Mouse (Mus musculus) intestine, embryonic 14.5 days (tissue): ENCODE data around the gene Adamts15. TPM values are rescaled to one million over a fixed set of nuclear protein-coding genes. Genes with fewer than 3 reads are reported as not detected.

Experiments
- ATAC-seq: fragments of 200-750 bp; cut with Nextera tagmentation; replicated peaks from 2 replicates; pipeline ENCODE4 v1.8.0; 2017; ENCODE audit warnings: low read depth, moderate number of reproducible peaks, moderate TSS enrichment, moderate library complexity; ENCODE audit not compliant: low FRiP score, low TSS enrichment
- DNase-seq: peaks from one replicate; pipeline ENCODE4 v3.0.0-alpha.2; 2018; ENCODE audit warnings: low spot score
- H3K27ac ChIP-seq: fragments of 300-500 bp; sonication (generic); 2 replicates; pipeline ENCODE4 v1.5.1; 2014; ENCODE audit warnings: low read depth, mild to moderate bottlenecking, control low read depth
- H3K27me3 ChIP-seq: fragments of 300-500 bp; sonication (generic); replicated peaks from 2 replicates; pipeline ENCODE4 v1.6.1; 2014; ENCODE audit warnings: low read length, control low read depth; ENCODE audit not compliant: control insufficient read depth, insufficient read depth
- H3K36me3 ChIP-seq: fragments of 300-500 bp; sonication (generic); 2 replicates; pipeline ENCODE4 v1.6.1; 2014; ENCODE audit warnings: low read length, control low read depth; ENCODE audit not compliant: control insufficient read depth, insufficient read depth
- H3K4me1 ChIP-seq: fragments of 300-500 bp; sonication (generic); replicated peaks from 2 replicates; pipeline ENCODE4 v1.6.1; 2014; ENCODE audit warnings: low read length, control low read depth, mixed read lengths; ENCODE audit not compliant: control insufficient read depth, insufficient read depth
- H3K4me2 ChIP-seq: fragments of 300-500 bp; sonication (generic); 2 replicates; pipeline ENCODE4 v1.6.1; 2014; ENCODE audit warnings: low read length
- H3K4me3 ChIP-seq: fragments of 300-500 bp; sonication (generic); 2 replicates; pipeline ENCODE4 v1.5.1; 2014; ENCODE audit warnings: low read depth, low read length, control low read depth, mixed read lengths
- H3K9ac ChIP-seq: fragments of 300-500 bp; sonication (generic); 2 replicates; pipeline ENCODE4 v1.6.1; 2014; ENCODE audit warnings: mild to moderate bottlenecking, low read length
- H3K9me3 ChIP-seq: fragments of 300-500 bp; sonication (generic); 2 replicates; pipeline ENCODE4 v1.6.1; 2016; ENCODE audit warnings: low read length, control low read depth; ENCODE audit not compliant: control insufficient read depth
- WGBS: fragments of 180-500 bp; shearing (Covaris S2); extraction: QIAGEN DNeasy Blood & Tissue Kit; methylation state at CpG from one replicate; pipeline ENCODE4 v1.1.7; 2014; 5-methylcytosine and 5-hydroxymethylcytosine counted together
- polyA plus RNA-seq: library from polyadenylated mRNA; unstranded; fragments of >200 nt; fragmentation: Nextera tagmentation; extraction: Ambion mirVana; gene quantifications from 2 replicates; pipeline ENCODE4 v1.2.1, GENCODE M21; 2014

Adamts15 gene
- polyA plus RNA-seq, 1 experiment from 2014 or later, result 7.3 TPM

DNA sequence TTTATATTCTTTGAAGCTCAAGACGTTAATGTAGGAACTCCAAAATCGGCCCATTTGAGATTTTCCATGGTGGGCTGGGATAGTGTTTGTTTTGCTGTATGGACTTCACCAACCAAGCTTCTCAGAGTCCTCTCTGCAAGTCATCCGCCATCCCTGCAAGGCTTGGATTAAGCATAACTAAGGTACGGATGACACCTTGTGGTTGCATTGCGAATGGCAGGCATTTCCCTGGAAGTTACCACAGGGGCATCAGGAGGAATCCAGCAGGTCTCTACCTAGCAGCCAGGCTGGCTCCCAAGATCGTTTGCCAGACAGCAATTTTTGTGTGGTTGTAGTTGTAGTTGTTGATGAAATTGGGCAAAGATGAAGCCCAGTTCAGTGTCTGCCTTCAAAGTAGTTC, 18.1 kb upstream of the Adamts15 start:
- Histone ChIP-seq H3K27me3 (peaks cover 42% of the 10 kb centered on the region), H3K4me2 (no peak overlapping the region), H3K4me3 (no peak overlapping the region), H3K9me3 (no peaks in the 10 kb centered on the region), H3K4me1 (no peaks in the 10 kb centered on the region), H3K36me3 (no peaks in the 10 kb centered on the region), H3K9ac (no peak overlapping the region), H3K27ac (no peak overlapping the region)
- 4% methylated on average over 6 of the region's 6 CpGs for WGBS
- ATAC-seq, result 0 out of 2 replicates have a peak, but pooled peaks have one; percentile 29
- peak; percentile 99 for DNase-seq

DNA sequence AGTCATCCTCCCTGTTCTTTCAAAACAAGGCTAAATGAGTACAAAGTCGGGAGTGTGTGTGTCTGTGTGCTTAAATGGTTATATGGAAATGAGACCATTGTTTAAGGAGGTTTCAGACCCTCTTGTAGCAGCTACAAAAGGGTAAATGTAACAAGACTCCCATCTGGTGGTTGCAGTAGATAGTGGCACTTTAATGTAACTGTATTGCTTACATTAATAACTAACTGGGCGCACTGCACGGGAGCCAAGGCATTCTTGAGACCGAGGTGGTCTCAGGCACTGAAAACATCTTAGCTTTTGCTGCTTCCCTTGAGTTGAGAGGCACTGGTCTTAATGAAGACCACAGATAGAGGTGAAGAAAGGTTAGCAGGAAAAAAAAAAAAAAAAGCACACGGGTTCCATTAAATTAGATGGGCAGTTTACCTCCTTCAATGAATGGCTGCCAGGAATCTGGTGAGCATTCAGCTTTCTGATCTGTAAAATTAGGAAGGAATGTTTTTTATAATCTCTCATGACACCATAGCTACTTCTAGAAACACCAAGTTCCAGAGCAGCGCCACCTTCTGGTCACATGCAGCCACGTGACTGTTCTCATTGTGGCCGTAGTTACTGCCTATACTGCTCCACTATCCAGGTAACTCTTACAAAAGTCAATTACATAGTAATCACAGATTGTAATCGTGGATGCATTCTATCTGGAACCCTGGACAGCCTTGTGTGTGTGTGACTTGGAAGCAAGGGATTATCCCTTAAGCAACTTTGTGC, 14.6 kb upstream of the Adamts15 start:
- Histone ChIP-seq H3K9me3 (no peaks in the 10 kb centered on the region), H3K4me3 (no peak overlapping the region), H3K9ac (no peak overlapping the region), H3K36me3 (no peaks in the 10 kb centered on the region), H3K4me2 (peak overlapping the region; percentile 23; the same call in 1 of the 2 replicates), H3K27ac (no peak overlapping the region), H3K27me3 (peaks cover 19% of the 10 kb centered on the region), H3K4me1 (no peaks in the 10 kb centered on the region)
- ATAC-seq (0 out of 2 replicates have a peak, but pooled peaks have one; percentile 30), DNase-seq (peak; percentile 69)
- 40% methylated on average over 9 of the region's 9 CpGs for WGBS

DNA sequence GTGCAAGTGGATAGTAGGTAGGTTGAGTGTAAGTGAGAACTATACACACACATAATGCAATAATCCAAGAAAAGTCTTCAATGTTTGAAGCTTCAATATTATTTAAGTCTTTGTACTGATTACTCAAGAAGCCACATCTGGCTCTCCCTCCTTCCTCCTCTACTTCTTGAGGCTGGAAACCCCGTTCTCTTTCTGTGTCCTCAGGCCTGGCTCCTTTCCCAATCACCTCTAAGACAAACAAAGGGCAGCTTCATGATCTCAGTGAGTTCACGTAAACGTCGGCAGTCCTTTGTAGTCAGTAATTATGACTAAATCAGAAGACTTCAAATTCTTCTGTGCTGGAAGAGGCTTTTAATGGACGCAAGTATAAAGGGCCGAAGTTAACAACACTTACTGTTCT, 12.6 kb upstream of the Adamts15 start:
- no peaks in the 10 kb centered on the region for H3K4me1 ChIP-seq
- no peak overlapping the region for H3K27ac ChIP-seq
- no peak overlapping the region for H3K9ac ChIP-seq
- no peaks in the 10 kb centered on the region for H3K9me3 ChIP-seq
- no peaks in the 10 kb centered on the region for H3K36me3 ChIP-seq
- no peak overlapping the region for H3K4me3 ChIP-seq
- H3K27me3 ChIP-seq, result 0 out of 2 replicates have a peak, but pooled peaks cover 4% of the 10 kb centered on the region
- DNase-seq, result no peak
- 39% methylated on average over 6 of the region's 6 CpGs for WGBS
- ATAC-seq, result no peak
- H3K4me2 ChIP-seq, result no peak overlapping the region

DNA sequence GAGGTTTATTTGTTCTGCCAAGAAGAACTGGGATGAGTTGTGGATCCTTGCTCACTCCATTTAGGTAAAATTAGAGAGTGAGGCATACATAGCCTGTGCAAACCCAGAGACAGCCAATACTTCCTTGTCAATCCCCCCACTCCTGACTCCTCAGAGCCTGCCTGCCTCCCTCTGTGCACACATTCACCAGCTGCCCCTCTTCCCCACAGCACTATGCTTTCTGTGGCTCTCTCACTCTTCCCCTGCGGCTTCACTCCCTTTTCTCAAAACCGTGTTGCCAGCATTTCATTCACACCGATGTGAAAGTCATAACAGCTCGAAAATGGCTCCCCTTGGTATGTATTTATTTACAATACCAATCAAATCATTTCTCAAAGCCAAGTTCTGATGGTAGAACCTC, 10.1 kb upstream of the Adamts15 start:
- ATAC-seq, result no peak

DNA sequence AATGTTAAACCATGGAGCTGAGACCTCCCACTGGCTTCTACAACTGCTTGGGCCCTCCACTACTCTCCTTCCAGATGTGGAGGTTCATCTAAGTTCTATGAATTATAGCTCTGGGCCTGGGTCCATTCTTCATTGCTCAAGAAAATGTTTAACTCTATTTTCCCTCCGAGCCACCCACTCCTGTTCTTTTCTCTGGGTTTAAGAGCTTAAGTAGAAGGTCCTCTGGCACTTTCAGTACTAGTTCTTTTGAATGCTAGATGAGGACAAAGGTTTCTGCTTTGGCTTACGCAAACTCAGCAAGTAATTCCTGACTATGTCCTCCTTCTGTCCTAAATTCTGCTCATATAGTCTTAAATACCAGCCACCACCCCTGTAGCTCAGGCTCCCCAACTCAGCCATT, 6.5 kb upstream of the Adamts15 start:
- Histone ChIP-seq H3K4me3 (no peak overlapping the region), H3K4me2 (no peak overlapping the region), H3K4me1 (no peaks in the 10 kb centered on the region), H3K9ac (no peak overlapping the region), H3K27me3 (no peaks in the 10 kb centered on the region), H3K36me3 (no peaks in the 10 kb centered on the region), H3K9me3 (no peaks in the 10 kb centered on the region), H3K27ac (no peak overlapping the region)
- no peak for DNase-seq
- WGBS, result 86% methylated on average over 2 of the region's 2 CpGs
- ATAC-seq, result no peak

More for the DNA sequence above, 10.1 kb upstream of the Adamts15 start:
- Histone ChIP-seq H3K4me2 (no peak overlapping the region), H3K4me3 (no peak overlapping the region), H3K9me3 (no peaks in the 10 kb centered on the region), H3K27me3 (no peaks in the 10 kb centered on the region), H3K9ac (no peak overlapping the region), H3K4me1 (no peaks in the 10 kb centered on the region), H3K27ac (no peak overlapping the region), H3K36me3 (no peaks in the 10 kb centered on the region)
- WGBS, result 65% methylated on average over 4 of the region's 4 CpGs
- no peak for DNase-seq

DNA sequence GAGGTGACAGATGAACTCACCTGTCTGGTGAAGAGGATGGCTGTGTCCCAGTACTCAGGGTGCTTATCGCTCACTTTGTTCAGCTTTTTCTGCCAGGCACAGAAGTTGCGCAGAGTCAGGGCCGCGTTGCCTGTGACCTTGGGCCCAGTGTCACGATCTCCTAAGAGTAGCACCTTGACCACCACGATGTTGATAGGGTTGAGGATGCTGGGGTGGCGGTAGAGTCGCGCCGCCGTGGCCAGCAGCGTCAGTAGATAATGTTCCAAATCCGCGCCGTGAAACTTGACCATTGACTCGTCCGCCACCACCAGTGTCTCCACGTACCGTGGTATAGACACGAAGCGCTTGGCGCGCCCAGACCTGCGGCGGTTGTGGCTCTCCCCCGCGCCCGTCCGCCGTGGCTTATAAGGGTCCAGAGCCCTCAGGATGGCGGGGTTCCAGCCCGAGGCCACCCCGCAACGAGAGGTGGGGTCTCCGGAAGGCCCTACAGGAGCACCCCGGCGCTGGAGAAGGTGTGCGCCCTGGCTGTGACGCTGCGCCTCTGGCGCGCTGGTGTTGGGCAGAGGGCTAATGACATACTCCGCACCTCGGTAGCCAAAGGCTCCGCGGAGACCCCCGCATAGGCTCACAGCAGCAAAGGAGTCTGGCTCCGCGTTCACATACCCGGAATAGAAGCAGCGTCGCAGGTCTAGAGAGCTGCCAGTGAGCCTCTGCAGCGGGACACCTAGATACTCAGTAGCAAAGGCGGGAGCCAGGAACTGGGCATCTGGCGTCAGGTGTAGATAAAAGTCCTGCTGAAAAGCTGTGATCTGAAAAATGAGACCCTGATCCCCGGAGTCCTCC, 770 bp downstream of the Adamts15 start:
- peak overlapping the region; percentile 60 for H3K4me3 ChIP-seq
- WGBS, result 5% methylated on average over 56 of the region's 56 CpGs
- no peak overlapping the region for H3K27ac ChIP-seq
- no peaks in the 10 kb centered on the region for H3K36me3 ChIP-seq
- peak; percentile 76 for DNase-seq
- peaks cover 24% of the 10 kb centered on the region for H3K4me1 ChIP-seq
- peak overlapping the region; percentile 95 for H3K4me2 ChIP-seq
- peak overlapping the region; percentile 50 for H3K9ac ChIP-seq
- no peaks in the 10 kb centered on the region for H3K9me3 ChIP-seq
- ATAC-seq, result no peak
- H3K27me3 ChIP-seq, result peaks cover 17% of the 10 kb centered on the region; the same call in 1 of the 2 replicates

DNA sequence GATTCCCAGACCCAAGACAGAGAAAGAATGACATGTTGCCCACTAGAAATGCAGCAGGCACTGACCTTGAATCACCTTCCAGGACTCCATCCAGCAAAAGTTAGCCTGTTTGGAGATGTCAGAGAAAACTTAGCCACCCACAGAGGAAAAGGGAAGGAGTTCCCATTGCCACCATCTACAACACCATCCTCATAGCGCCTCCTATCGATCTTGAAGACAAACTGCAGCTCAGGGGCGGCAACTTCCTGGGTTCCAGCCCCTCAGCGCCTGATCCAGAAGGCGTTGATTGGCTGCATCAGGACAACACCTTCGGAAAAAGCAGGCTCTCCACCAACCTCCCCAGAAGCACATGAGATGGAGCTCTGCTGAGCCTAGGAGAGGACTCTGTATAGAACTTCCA, 1.5 kb downstream of the Adamts15 start:
- ATAC-seq (no peak), DNase-seq (no peak)
- peak overlapping the region; percentile 60; the same call in 1 of the 2 replicates for H3K4me3 ChIP-seq
- H3K4me2 ChIP-seq, result peak overlapping the region; percentile 95
- H3K4me1 ChIP-seq, result peaks cover 24% of the 10 kb centered on the region
- WGBS, result 39% methylated on average over 6 of the region's 6 CpGs
- H3K9me3 ChIP-seq, result no peaks in the 10 kb centered on the region
- H3K27ac ChIP-seq, result no peak overlapping the region
- no peak overlapping the region for H3K9ac ChIP-seq
- no peaks in the 10 kb centered on the region for H3K36me3 ChIP-seq
- H3K27me3 ChIP-seq, result peaks cover 17% of the 10 kb centered on the region; the same call in 1 of the 2 replicates

DNA sequence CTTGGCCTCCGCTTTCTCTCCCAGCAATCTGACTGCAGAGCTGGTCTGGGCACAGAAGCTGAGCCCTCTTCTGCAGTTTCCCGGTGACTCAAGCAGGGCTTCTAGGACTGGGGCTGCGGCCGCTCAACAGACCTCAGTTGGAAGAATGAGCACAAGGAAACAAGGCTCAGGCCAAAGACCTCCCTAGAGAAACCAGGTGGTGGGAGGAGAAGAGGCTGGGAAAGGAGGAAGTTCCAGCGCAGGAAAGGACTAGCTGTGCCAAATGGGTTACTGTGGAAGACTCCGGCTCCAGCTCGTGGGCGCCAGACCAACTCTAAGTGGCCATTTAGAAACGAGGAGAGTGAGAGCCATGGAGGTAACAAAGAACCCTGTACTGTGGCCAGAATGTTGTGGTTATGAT, 2.6 kb downstream of the Adamts15 start:
- H3K4me3 ChIP-seq, result no peak overlapping the region

More for the DNA sequence above, 2.6 kb downstream of the Adamts15 start:
- ATAC-seq, result no peak
- no peaks in the 10 kb centered on the region for H3K36me3 ChIP-seq
- H3K9me3 ChIP-seq, result no peaks in the 10 kb centered on the region
- peaks cover 24% of the 10 kb centered on the region for H3K4me1 ChIP-seq
- DNase-seq, result no peak
- H3K27ac ChIP-seq, result peak overlapping the region; percentile 48; the same call in 1 of the 2 replicates
- peak overlapping the region; percentile 95 for H3K4me2 ChIP-seq
- 72% methylated on average over 9 of the region's 9 CpGs for WGBS
- H3K27me3 ChIP-seq, result peaks cover 17% of the 10 kb centered on the region; the same call in 1 of the 2 replicates
- no peak overlapping the region for H3K9ac ChIP-seq
